Mouse (Mus musculus) hindbrain, embryonic 12.5 days (tissue): ENCODE measurements around the gene Pigk. TPM values are rescaled to one million over a fixed set of nuclear protein-coding genes. Genes with fewer than 3 reads are reported as not detected.

Experiments
- ATAC-seq: fragments of 200-750 bp; cut with Nextera tagmentation; 2 replicates; pipeline ENCODE4 v1.8.0; 2017; ENCODE audit warnings: moderate TSS enrichment; ENCODE audit not compliant: low FRiP score
- H3K27ac ChIP-seq: fragments of 300-500 bp; sonication (generic); 2 replicates; pipeline ENCODE4 v1.5.1; 2016; ENCODE audit warnings: mild to moderate bottlenecking
- H3K27me3 ChIP-seq: fragments of 300-500 bp; sonication (generic); 2 replicates; pipeline ENCODE4 v1.6.1; 2016; ENCODE audit warnings: mild to moderate bottlenecking
- H3K36me3 ChIP-seq: fragments of 300-500 bp; sonication (generic); 2 replicates; pipeline ENCODE4 v1.6.1; 2016; ENCODE audit warnings: mild to moderate bottlenecking
- H3K4me1 ChIP-seq: fragments of 300-500 bp; sonication (generic); 2 replicates; pipeline ENCODE4 v1.6.1; 2016
- H3K4me2 ChIP-seq: fragments of 300-500 bp; sonication (generic); replicated peaks from 2 replicates; pipeline ENCODE4 v1.6.1; 2016; ENCODE audit warnings: mild to moderate bottlenecking
- H3K4me3 ChIP-seq: fragments of 300-500 bp; sonication (generic); 2 replicates; pipeline ENCODE4 v1.5.1; 2016; ENCODE audit warnings: mild to moderate bottlenecking
- H3K9ac ChIP-seq: fragments of 300-500 bp; sonication (generic); 2 replicates; pipeline ENCODE4 v1.6.1; 2016; ENCODE audit warnings: mild to moderate bottlenecking, moderate library complexity
- H3K9me3 ChIP-seq: fragments of 300-500 bp; sonication (generic); replicated peaks from 2 replicates; pipeline ENCODE4 v1.6.1; 2016; ENCODE audit warnings: mild to moderate bottlenecking
- WGBS: fragments of 180-500 bp; shearing (Covaris S2); methylation state at CpG from one replicate; pipeline ENCODE4 v1.1.7; 2016; 5-methylcytosine and 5-hydroxymethylcytosine counted together
- polyA plus RNA-seq: library from polyadenylated mRNA; unstranded; fragments of >200 nt; fragmentation: Nextera tagmentation; extraction: Ambion mirVana; gene quantifications from 2 replicates; pipeline ENCODE4 v1.2.1, GENCODE M21; 2016

Pigk gene
- polyA plus RNA-seq, 1 experiment from 2014 or later, result 46.1 TPM

DNA sequence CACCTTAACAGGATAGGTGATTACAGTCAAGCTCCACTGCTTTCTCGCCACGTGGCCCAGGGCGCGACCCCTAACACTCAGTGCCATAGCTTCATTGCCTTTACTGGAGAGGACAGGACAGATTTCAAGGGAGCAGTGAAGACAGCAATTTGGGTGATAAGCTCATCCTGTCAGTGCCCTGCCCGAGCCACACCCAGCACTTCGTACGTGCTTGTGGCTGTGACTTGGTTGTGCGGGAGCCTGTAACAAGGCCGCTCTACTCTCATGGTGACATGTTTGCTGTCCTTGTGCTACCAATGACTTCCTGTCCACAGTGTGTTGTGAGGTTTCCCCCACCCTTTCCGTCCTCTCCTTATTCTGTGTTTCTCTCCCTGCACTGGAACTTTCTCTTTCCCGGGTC is 20.2 kb downstream of the Pigk start:
- H3K27ac ChIP-seq, result no peak overlapping the region
- no peak for ATAC-seq
- no peaks in the 10 kb centered on the region for H3K9me3 ChIP-seq
- no peaks in the 10 kb centered on the region for H3K27me3 ChIP-seq
- H3K36me3 ChIP-seq, result no peaks in the 10 kb centered on the region
- 0 out of 2 replicates have a peak, but pooled peaks cover 2% of the 10 kb centered on the region for H3K4me1 ChIP-seq
- H3K4me2 ChIP-seq, result no peak overlapping the region
- no peak overlapping the region for H3K9ac ChIP-seq
- WGBS, result 90% methylated on average over 11 of the region's 11 CpGs
- H3K4me3 ChIP-seq, result no peak overlapping the region

DNA sequence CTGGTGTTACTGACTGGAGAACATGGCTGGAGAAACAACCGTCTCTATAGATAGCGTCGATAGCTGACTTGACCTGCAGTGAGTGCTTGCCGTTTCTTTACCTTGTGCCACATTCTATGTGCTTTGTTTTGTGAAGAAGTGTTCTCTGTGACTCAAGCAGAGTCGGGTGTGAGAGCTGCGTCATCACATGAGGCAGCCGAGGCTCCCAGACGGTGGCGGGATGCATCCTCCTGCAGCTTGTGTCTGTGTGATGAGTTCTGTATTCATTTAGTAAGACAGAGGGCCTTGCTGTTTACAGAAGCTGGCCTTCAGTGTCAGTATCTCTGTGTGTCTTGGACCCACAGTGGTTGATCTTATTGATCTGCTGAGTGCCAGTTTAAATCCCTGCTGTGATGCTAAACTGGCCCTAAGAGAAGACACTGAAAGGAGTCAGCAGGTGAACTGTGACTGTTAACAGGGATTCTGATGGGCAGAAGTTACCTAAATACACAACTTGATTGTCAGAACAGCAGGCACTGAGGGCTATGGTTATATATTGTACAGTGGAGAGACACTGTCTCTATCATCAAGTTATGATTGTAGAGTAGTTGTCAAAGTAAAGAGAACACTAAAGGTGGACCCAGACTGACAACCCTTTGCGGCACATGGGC is 21.8 kb downstream of the Pigk start:
- H3K9me3 ChIP-seq, result no peaks in the 10 kb centered on the region
- 0 out of 2 replicates have a peak, but pooled peaks cover 2% of the 10 kb centered on the region for H3K4me1 ChIP-seq
- H3K27me3 ChIP-seq, result no peaks in the 10 kb centered on the region
- no peaks in the 10 kb centered on the region for H3K36me3 ChIP-seq
- H3K27ac ChIP-seq, result no peak overlapping the region
- no peak overlapping the region for H3K9ac ChIP-seq
- WGBS, result 37% methylated on average over 10 of the region's 10 CpGs
- no peak overlapping the region for H3K4me2 ChIP-seq
- no peak for ATAC-seq
- H3K4me3 ChIP-seq, result no peak overlapping the region

DNA sequence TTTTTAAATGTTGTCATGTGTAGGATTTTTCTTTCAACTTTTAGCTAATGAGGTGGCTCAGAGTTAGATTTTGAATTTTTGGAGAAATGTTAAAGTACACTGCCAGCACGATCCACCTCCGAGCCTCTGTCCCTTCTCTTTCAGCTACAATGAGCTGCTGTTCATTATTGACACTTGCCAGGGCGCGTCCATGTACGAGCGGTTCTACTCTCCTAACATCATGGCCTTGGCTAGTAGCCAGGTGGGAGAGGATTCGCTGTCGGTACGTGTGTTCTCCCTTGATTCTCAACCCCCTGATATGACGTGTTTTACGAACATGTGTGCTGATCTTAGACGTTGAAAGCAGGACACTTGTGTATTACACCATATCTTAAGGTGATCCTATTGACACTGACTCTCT is 30.4 kb downstream of the Pigk start:
- Histone ChIP-seq H3K27me3 (no peaks in the 10 kb centered on the region), H3K9me3 (no peaks in the 10 kb centered on the region), H3K27ac (no peak overlapping the region), H3K4me2 (no peak overlapping the region), H3K4me3 (no peak overlapping the region), H3K36me3 (peaks cover 14% of the 10 kb centered on the region; the same call in 1 of the 2 replicates), H3K9ac (no peak overlapping the region), H3K4me1 (no peaks in the 10 kb centered on the region)
- 90% methylated on average over 12 of the region's 12 CpGs for WGBS
- ATAC-seq, result no peak

DNA sequence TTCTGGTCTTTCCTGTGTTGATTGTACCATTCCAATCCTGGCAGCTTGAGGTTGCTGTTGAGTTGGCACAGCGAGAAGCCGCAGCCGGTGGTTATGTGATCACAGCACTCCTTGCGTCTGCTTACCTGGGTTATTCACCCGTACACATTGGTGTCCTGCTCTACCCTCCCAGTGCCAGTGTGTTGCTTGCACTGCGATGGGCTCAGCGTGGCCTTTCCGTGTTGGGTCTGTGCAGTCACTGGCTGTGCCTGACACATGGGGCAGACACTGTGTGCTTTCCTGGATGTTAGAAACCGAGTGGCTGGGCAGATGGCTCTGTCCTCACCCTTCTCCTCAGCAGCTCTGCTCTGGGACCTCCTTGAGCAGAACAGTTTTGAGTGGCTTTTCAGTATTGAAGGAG is 31.7 kb downstream of the Pigk start:
- 94% methylated on average over 9 of the region's 9 CpGs for WGBS
- H3K27me3 ChIP-seq, result no peaks in the 10 kb centered on the region

GRCm38 (mm10) chr3:152749461-152749871 is 35.6 kb downstream of the Pigk start:
- Histone ChIP-seq H3K9ac (no peak overlapping the region), H3K36me3 (0 out of 2 replicates have a peak, but pooled peaks cover 14% of the 10 kb centered on the region), H3K27me3 (no peaks in the 10 kb centered on the region), H3K4me2 (no peak overlapping the region), H3K27ac (no peak overlapping the region), H3K4me1 (no peaks in the 10 kb centered on the region), H3K4me3 (no peak overlapping the region), H3K9me3 (no peaks in the 10 kb centered on the region)
- WGBS, result 37% methylated on average over 3 of the region's 3 CpGs
- no peak for ATAC-seq

More for the DNA sequence above, 31.7 kb downstream of the Pigk start:
- H3K4me2 ChIP-seq, result no peak overlapping the region
- peaks cover 14% of the 10 kb centered on the region; the same call in 1 of the 2 replicates for H3K36me3 ChIP-seq
- no peak overlapping the region for H3K9ac ChIP-seq
- ATAC-seq, result no peak
- no peak overlapping the region for H3K4me3 ChIP-seq
- no peaks in the 10 kb centered on the region for H3K4me1 ChIP-seq
- H3K27ac ChIP-seq, result no peak overlapping the region
- H3K9me3 ChIP-seq, result no peaks in the 10 kb centered on the region

- Histone ChIP-seq H3K36me3 (0 out of 2 replicates have a peak, but pooled peaks cover 14% of the 10 kb centered on the region), H3K27me3 (no peaks in the 10 kb centered on the region), H3K4me3 (no peak overlapping the region), H3K9me3 (no peaks in the 10 kb centered on the region), H3K4me1 (no peaks in the 10 kb centered on the region), H3K9ac (no peak overlapping the region), H3K4me2 (no peak overlapping the region), H3K27ac (no peak overlapping the region)
- WGBS, result 77% methylated on average over 2 of the region's 2 CpGs
- no peak for ATAC-seq
These were observed 36.0 kb downstream of the Pigk start for GRCm38 (mm10) chr3:152749881-152750280.

DNA sequence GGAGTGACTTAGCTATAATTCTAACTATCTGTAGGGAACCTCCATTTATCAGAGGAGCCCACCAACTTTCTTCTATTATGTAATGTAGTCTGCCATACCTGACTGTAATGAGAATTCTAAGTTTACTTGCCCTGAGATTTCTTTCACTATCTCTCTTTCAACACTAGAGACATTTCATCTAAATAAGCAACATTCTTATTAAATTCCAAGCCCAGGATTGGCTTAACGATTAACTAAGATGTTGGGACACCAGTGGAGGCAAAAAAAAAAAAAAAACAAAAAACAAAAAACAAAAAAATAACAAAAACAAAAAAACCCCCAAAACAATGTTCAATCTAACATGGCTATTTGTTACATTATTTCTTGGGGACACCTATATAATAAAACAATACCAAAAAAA is 39.0 kb downstream of the Pigk start:
- peaks cover 18% of the 10 kb centered on the region for H3K4me1 ChIP-seq
- 0 out of 2 replicates have a peak, but pooled peaks cover 6% of the 10 kb centered on the region for H3K36me3 ChIP-seq
- no peaks in the 10 kb centered on the region for H3K27me3 ChIP-seq
- H3K27ac ChIP-seq, result no peak overlapping the region
- no peak overlapping the region for H3K4me2 ChIP-seq
- no peaks in the 10 kb centered on the region for H3K9me3 ChIP-seq
- H3K9ac ChIP-seq, result no peak overlapping the region
- no peak overlapping the region for H3K4me3 ChIP-seq
- ATAC-seq, result no peak
- 96% methylated on average over 1 of the region's 1 CpGs for WGBS

GRCm38 (mm10) chr3:152753345-152753744 is 39.4 kb downstream of the Pigk start:
- no peaks in the 10 kb centered on the region for H3K27me3 ChIP-seq
- no peak overlapping the region for H3K9ac ChIP-seq
- H3K9me3 ChIP-seq, result no peaks in the 10 kb centered on the region
- H3K4me3 ChIP-seq, result no peak overlapping the region
- WGBS, result 87% methylated on average over 4 of the region's 4 CpGs
- no peak overlapping the region for H3K27ac ChIP-seq
- H3K4me2 ChIP-seq, result no peak overlapping the region
- H3K4me1 ChIP-seq, result peaks cover 21% of the 10 kb centered on the region
- ATAC-seq, result no peak
- 0 out of 2 replicates have a peak, but pooled peaks cover 6% of the 10 kb centered on the region for H3K36me3 ChIP-seq

GRCm38 (mm10) chr3:152753920-152754764 is 40.2 kb downstream of the Pigk start:
- ATAC-seq, result no peak
- no peak overlapping the region for H3K9ac ChIP-seq
- H3K4me2 ChIP-seq, result no peak overlapping the region
- H3K4me3 ChIP-seq, result no peak overlapping the region
- H3K27me3 ChIP-seq, result no peaks in the 10 kb centered on the region
- H3K9me3 ChIP-seq, result no peaks in the 10 kb centered on the region
- H3K27ac ChIP-seq, result no peak overlapping the region; the same call in 1 of the 2 replicates
- 0 out of 2 replicates have a peak, but pooled peaks cover 6% of the 10 kb centered on the region for H3K36me3 ChIP-seq
- 73% methylated on average over 14 of the region's 14 CpGs for WGBS
- H3K4me1 ChIP-seq, result peaks cover 29% of the 10 kb centered on the region

- Histone ChIP-seq H3K9me3 (no peaks in the 10 kb centered on the region), H3K36me3 (0 out of 2 replicates have a peak, but pooled peaks cover 6% of the 10 kb centered on the region), H3K4me2 (no peak overlapping the region), H3K9ac (no peak overlapping the region), H3K27ac (no peak overlapping the region), H3K27me3 (no peaks in the 10 kb centered on the region), H3K4me1 (peaks cover 29% of the 10 kb centered on the region), H3K4me3 (no peak overlapping the region)
- ATAC-seq, result no peak
- 77% methylated on average over 7 of the region's 7 CpGs for WGBS
These were observed 41.6 kb downstream of the Pigk start for GRCm38 (mm10) chr3:152755515-152755914.

DNA sequence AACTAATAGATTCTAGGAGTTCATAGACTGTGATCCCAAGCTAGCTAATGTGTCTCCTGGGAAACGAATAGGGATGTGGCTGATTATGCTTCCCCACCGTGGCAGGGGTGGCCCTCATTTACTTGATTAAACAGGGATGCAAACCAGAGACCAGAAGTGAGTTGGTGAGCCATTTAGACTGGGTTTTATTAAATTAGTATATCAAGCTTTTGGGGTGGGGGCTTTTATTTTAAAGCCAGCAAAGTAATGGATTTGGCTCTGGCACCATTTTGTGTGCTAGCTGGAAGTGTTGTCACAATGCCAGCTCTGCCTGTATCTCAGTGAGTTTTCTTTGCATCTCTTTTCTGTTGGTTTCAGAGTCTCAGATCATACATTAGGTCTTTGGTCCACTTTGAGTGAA is 43.0 kb downstream of the Pigk start:
- H3K27me3 ChIP-seq, result no peaks in the 10 kb centered on the region
- peak overlapping the region; percentile 36; the same call in 1 of the 2 replicates for H3K27ac ChIP-seq
- H3K4me2 ChIP-seq, result no peak overlapping the region
- no peak for ATAC-seq
- 48% methylated on average over 2 of the region's 2 CpGs for WGBS
- H3K4me1 ChIP-seq, result peaks cover 29% of the 10 kb centered on the region
- H3K9me3 ChIP-seq, result no peaks in the 10 kb centered on the region
- no peak overlapping the region for H3K9ac ChIP-seq
- no peak overlapping the region for H3K4me3 ChIP-seq
- H3K36me3 ChIP-seq, result 0 out of 2 replicates have a peak, but pooled peaks cover 3% of the 10 kb centered on the region
